In the genomic region with DNA sequence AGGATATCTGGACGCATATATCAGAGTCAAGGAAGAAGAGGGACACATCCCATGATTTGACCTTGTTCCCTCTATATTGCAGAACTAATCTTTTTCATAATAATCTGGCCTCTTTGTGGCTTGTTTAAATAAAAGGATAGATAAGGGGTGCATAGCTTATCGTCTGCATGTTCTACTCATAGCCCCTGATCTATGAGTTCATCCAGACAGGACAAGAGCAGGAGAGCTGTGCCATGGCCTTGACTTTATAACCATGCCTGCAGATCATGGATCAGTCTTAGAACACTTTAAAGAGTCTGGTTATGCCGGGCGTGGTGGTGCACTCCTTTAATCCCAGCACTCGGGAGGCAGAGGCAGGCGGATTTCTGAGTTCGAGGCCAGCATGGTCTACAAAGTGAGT, we compare ENCODE assay signal across 39 mouse cellular contexts. TPM values are rescaled to one million over a fixed set of nuclear protein-coding genes. Genes with fewer than 3 reads are reported as not detected.
"Had no signal": no experiment of that assay in that cellular context is flagged by ENCODE, and none has a peak within 500 bp of the region (broad histone marks: within the 10 kb centered on the region; RNA-seq: fewer than 3 reads in every experiment).

No protein-coding gene starts in this region.

- H3K4me3 ChIP-seq: heart, embryonic 10.5 days; heart, embryonic 12.5 days; heart, embryonic 13.5 days; heart, embryonic 15.5 days; hindbrain, embryonic 10.5 days; hindbrain, embryonic 12.5 days; hindbrain, embryonic 13.5 days; hindbrain, embryonic 15.5 days; kidney, embryonic 15.5 days; layer of hippocampus, adult 2 months; left cerebral cortex, adult 2 months had no signal

- H3K4me1 ChIP-seq: heart, embryonic 12.5 days had no signal

- ATAC-seq: hindbrain, embryonic 16.5 days; hindbrain, postnatal 0 days; inflammation-experienced regulatory T-cells, adult 6 months had no signal

- H3K9ac ChIP-seq: heart, embryonic 12.5 days; heart, embryonic 13.5 days; heart, embryonic 15.5 days; hindbrain, embryonic 12.5 days; hindbrain, embryonic 13.5 days; hindbrain, embryonic 14.5 days; hindbrain, embryonic 15.5 days; kidney, embryonic 15.5 days had no signal

- H3K36me3 ChIP-seq: hindbrain, embryonic 15.5 days had no signal

- H3K27ac ChIP-seq: heart, embryonic 10.5 days; heart, embryonic 13.5 days; heart, embryonic 15.5 days; hindbrain, embryonic 10.5 days; hindbrain, embryonic 12.5 days; hindbrain, embryonic 13.5 days; hindbrain, embryonic 14.5 days; hindbrain, embryonic 15.5 days; hindbrain, postnatal 0 days; kidney, embryonic 15.5 days; kidney, postnatal 0 days; layer of hippocampus, adult 2 months; left cerebral cortex, adult 2 months had no signal

- H3K27me3 ChIP-seq: heart, embryonic 12.5 days; heart, embryonic 13.5 days; heart, embryonic 15.5 days; hindbrain, embryonic 12.5 days; hindbrain, embryonic 13.5 days; hindbrain, embryonic 15.5 days; kidney, embryonic 15.5 days had no signal

- H3K4me2 ChIP-seq: heart, embryonic 11.5 days; heart, embryonic 12.5 days; heart, embryonic 13.5 days; heart, embryonic 15.5 days; hindbrain, embryonic 12.5 days; hindbrain, embryonic 13.5 days; hindbrain, embryonic 14.5 days; hindbrain, embryonic 15.5 days; kidney, embryonic 15.5 days had no signal

- DNase-seq: heart, postnatal 10 days; heart, postnatal 14 days; heart, postnatal 36 days; heart, postnatal 4 days; kidney, adult 11 months; kidney, adult 18-20 months; kidney, adult 2 months; kidney, adult 8-10 months; kidney, adult 9 months; kidney, postnatal 10 days; kidney, postnatal 14 days; kidney, postnatal 25 days; kidney, postnatal 36 days; kidney, postnatal 4 days; layer of hippocampus, adult 9-11 months; layer of hippocampus, postnatal 36 days had no signal

- H3K9me3 ChIP-seq: heart, embryonic 10.5 days; heart, embryonic 12.5 days; heart, embryonic 13.5 days; heart, embryonic 15.5 days; hindbrain, embryonic 10.5 days; hindbrain, embryonic 12.5 days; hindbrain, embryonic 13.5 days; hindbrain, embryonic 15.5 days; kidney, embryonic 15.5 days had no signal

RNA-seq across cellular contexts. Expression of a gene that starts 34.6 kb away (rescaled TPM):
- total RNA-seq: hindbrain, postnatal 0 days; layer of hippocampus, adult 18-20 months; layer of hippocampus, adult 2 months; layer of hippocampus, adult 8-10 months; layer of hippocampus, postnatal 14 days; layer of hippocampus, postnatal 25 days; layer of hippocampus, postnatal 36 days had no signal
- polyA plus RNA-seq: heart, embryonic 14.5 days; heart, postnatal 0 days; hindbrain, embryonic 13.5 days; hindbrain, embryonic 14.5 days; hindbrain, embryonic 16.5 days; kidney, postnatal 0 days had no signal
